Mouse (Mus musculus) sigmoid colon, adult 10 weeks (tissue): ENCODE results near the gene Mnx1. TPM values are rescaled to one million over a fixed set of nuclear protein-coding genes. Genes with fewer than 3 reads are reported as not detected.

ENCODE experiments used
- polyA plus RNA-seq: library from polyadenylated mRNA; stranded (reverse); fragments of 350-450 nt; fragmentation: Illumina TruSeq; extraction: RNeasy Lipid Tissue Mini Kit (QIAGEN cat#74804); gene quantifications from one replicate; pipeline ENCODE4 v1.2.3, GENCODE M21; 2014; ENCODE audit warnings: low read depth, low replicate concordance

Gene Mnx1
- polyA plus RNA-seq = 0.32 TPM

GRCm38 (mm10) chr5:29478208-29479197 is at the start of gene Mnx1:
Gene Mnx1, minus strand, starts transcription at chr5:29478470.

GRCm38 (mm10) chr5:29434228-29434871 is 43.9 kb downstream of the Mnx1 start, which contains the start of gene Nom1:
Gene Nom1, plus strand, starts transcription at chr5:29434664.

Other genes starting within 250 kb of the Mnx1 start
- gene Lmbr1, start 100.1 kb downstream of the Mnx1 start, polyA plus RNA-seq = 23.2 TPM
- 13.2 TPM for gene Nom1, start 43.8 kb downstream of the Mnx1 start, polyA plus RNA-seq
- gene Ube3c, start 90.8 kb upstream of the Mnx1 start, polyA plus RNA-seq = 48.6 TPM